Mouse (Mus musculus) right cerebral cortex, postnatal 25 days (tissue): Measurements from ENCODE around the gene Slc2a5.

Source experiments
- DNase-seq: peaks from one replicate; pipeline ENCODE4 v3.0.0; 2022

Slc2a5 gene

DNA sequence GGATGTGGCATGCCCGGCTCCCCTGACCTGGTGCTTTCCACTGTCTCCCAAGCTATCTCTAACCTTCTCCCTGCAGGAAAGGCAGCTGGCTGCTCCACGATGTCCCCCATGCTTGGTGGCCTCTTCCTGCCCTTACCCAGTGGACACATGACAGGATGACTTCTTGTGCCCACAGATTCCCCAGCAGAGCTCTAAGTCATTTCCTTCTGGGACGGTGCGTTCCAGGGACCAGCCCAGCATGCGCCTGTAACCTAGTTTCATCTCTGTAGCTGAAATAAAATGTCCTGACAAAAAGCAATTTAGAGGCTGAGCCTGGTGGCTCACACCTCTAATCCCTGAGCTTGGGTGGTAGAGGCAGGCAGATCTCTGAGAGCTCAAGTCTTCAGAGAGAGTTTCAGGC lies 12.4 kb upstream of the Slc2a5 start:
- DNase-seq: no peak

DNA sequence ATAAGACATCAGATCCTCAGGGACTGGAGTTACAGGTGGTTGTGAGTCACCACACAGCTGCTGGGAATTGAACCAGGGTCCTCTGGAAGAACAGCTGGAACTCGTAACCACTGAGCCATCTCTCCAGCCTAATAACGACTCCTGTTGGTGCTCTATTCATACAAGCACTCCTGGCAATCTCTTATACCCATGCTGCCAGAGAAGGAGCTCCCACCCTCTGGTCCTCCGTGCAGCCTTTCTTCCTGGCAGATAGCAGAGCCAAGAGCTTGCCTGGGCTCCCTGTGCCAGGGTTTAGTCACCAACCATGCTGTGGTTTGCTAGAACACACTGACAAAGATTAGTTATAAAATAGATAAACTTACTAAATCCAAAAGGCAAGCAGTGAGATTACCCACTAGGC lies 9.4 kb upstream of the Slc2a5 start:
- no peak for DNase-seq

DNA sequence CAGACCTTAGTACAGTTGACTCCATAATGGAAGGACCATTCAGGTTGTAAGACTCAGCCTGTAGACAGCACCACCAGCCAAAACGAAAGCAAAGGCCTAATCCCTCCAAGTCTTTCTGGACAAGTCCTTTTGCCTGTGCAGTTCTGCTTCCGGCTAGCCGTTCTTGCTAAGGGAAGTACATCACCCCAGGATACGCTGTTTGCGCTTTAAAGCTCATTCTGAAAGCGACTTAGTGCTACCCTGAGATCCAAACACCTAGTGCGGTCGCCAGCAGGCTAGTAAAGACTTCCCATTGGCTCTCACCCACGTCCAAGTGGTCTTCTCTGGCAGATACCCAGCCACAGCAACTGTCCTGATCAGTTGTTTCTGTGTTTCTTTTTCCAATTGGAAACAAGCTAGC lies 8.7 kb upstream of the Slc2a5 start:
- no peak for DNase-seq

DNA sequence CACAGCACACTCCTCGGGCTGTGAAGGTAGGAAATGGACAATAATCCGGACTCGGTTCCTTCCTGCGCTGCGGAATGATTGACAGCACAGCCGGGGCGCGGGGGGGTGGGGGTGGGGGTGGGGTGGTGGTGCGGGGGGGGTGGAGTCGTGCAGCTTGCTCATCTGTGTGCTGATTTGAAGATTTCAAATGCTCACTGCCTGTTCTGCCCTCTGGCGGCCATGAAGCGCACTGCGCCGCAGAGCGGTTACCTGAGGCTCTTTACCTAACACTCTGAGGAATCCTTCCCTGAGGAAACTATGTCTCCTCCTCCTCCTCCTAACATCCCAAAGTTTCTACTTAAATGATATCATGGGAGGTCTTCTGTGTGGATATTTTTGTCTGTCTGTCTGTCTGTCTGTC lies 6.2 kb upstream of the Slc2a5 start:
- peak; percentile 56 for DNase-seq

DNA sequence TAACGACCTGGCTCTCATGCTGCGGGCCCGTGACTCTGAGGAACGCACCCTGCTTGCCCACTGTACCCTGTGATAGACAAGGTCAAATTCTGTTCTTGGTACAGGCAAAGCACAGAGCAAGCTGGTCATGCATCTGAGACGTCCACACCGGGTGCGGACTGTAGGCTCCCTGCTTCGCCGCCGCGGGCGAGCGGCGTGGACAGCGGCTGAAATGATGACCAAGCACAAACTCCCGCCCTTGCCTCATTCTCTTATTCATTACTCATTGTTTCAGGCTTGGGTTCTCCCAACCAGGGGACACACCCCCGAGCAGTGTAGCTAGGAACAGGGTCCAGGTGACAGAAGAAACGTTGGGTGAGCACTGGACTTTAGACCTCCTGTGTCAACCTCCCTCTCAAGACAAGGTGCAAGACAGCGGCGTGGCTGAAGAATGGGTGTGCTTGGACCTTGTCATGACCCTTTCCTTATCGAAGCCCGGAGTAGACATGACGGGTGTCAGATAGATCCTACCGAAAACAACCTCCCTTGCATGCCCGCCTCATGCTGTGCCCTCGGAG lies 4.5 kb upstream of the Slc2a5 start:
- no peak for DNase-seq

DNA sequence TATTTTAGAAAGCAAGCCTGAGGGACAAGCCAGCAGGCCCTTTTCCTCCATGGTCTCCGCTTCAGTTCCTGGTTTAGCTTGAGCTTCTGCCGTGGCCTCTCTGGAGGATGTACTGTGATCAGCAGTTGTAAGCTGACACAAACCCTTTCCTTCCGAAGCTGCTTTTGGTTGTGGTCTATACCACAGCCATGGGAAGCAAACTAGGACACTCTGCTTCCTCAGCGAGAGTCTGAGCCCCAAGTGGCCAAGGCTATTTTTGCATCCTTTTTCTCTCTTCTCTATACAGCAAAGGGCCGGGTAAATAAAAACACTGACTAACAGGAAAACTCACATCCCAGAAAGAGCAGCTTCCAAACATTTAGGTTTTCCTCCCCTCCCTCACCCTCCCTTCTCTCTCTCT lies 1.8 kb upstream of the Slc2a5 start:
- DNase-seq: no peak

DNA sequence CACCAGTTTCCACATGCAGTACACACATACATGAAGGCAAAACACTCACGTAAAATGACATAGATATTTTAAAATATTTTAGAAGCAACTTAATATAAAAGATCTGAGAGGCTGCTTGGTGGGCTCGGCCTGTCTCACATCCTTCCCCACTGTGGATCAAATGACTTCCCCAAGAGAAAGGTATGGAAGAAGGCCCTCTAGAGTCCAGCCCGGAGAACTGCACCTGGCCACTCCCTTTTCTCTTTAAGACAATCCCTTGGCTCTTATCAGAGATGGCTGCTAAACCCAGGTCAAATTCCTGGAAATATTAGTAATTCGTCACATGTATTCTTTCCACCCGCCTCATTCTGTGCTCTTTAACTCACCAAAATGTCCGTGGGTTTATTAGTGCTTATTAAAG lies 920 bp upstream of the Slc2a5 start:
- no peak for DNase-seq

DNA sequence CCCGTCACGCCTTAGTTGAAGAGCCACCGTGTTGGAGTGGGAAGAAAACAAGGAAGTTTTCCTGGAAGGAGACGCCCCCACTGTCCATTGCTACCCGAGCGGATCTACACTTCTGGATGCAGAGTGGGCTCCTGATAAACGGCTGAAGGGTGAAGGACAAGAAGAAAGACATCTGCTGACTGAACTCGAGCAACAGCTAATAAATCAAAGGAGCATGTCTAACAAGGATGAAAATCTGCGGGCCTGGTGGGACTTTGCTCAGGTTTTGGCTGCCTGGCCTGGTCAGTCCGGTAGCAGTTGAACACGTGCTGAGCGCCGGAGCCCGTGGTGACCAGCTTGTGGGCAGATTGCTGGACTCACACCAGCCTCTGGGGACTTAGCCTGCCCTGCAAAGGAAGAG lies 557 bp downstream of the Slc2a5 start:
- DNase-seq: no peak

DNA sequence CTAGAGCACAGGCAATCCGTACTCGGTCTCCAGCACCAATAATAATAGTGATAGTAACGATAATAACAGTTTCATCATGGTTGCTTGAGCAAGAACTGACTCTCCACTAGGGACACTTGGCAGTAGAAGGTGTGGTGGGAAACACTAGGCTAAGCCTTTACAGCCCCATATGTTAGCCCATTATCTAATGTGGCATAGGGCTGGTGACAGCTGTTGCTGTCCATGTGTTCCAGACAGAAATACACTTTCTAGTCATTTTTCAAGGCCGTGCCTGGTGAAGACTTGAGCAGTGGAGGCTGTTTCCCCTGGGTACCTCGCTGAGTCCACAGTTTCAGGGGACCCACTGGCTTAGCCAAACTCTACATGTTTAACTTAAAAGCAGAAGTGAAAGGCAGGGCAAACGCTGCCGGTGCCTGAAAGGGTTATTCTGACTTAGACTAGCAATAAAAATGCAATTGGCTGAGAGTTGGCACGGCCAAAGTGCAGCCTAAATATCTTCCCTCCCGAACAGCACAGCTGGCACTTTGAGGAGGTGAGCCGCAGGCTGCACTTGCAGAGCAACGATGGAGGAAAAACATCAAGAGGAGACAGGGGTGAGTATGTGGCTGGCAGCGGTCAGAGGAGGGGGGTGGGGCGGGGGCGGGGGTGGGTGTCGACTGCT lies 1.2 kb downstream of the Slc2a5 start:
- DNase-seq: no peak

DNA sequence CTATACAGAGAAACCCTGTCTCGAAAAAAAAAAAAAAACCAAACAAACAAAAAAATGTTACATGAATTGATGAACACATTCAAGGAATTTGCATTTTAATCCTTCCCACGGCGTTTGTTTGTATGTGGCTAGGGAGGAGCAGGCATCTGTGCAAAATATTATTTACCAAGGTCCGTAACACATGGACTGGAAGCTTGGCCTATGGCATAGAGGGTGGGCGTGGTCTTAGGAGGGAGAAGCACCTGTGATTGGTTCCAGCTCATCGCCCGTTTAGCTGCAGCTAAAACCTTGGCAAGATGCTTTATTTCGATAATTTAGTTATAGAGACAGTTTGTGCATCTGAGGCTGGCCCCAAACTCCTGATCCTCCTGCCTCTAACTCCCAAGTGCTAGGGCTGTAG lies 2.3 kb downstream of the Slc2a5 start:
- DNase-seq: no peak

DNA sequence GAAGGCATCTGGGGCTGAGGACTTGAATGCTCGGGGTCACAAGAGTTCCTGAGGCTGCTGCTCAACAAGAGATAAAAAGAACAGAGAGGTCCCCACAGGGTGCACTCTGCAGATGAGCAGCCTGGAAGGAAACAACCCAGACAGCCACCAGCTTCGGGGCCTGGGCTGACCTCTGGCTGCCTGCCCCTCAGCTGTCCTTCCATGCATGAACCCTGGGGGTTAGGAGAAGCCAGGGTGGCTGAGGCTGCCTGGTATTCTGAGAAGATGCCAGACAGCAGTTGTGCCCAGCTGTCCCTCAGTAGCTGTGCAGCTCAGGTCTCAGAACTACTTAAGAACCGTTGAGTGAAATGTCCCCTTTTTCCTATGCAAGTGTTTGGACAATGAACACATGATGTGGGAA lies 3.4 kb downstream of the Slc2a5 start:
- DNase-seq: no peak

DNA sequence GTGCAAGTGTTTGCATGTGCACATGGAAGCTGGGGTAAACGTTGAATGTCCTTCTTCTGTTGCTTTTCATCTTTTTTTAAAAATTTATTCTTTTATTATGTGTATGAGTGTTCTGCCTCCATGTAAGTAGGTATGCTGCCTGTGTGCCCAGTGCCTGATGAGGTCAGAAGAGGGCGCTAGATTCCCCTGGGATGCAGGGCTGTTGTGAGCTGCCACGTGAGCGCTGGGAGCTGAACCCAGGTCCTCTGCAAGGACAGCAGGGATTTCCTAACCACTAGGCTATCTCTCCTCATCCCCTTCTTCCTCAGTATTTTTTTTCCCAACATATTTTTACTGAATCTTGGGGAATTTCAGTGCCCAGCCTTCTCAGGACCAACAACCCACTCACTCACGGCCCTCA lies 7.3 kb downstream of the Slc2a5 start:
- DNase-seq: no peak

DNA sequence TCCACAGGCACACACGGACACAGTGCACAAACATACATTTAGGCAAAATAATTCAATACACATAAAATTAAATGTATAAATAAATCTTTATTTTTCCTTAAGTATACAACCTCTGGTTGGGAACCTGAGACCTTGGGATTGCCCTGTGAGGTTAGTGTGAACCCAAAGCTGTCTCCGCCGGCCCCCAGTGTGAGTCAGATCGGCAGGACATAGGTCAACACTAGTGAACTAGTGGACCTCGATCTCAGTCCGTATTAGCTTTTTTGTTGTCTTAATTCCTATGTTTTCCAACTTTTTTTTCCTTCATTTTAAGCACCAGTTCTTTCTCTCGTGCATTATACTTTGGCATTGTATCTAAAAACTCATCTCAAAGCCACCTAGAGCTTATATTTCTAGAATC lies 8.8 kb downstream of the Slc2a5 start:
- no peak for DNase-seq

DNA sequence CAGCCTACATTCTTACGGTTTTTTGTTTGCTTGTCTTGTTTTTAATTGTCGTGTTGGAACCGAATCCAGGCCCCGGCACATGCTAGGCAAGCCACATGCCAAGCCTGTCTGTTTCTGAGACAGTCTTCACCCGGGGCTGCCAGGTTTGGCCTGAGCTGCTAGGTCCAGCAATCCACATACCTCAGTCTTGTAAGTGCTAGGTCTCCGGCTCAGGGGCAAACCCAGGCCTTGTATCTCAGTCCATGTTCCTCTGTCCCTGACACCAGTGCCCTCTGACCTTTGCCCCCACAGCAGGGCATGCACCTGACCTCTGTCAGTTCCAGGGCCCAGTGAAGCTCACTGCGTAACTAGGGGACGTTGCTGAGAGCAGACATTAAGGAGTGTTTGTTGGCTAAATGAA lies 9.5 kb downstream of the Slc2a5 start:
- no peak for DNase-seq

DNA sequence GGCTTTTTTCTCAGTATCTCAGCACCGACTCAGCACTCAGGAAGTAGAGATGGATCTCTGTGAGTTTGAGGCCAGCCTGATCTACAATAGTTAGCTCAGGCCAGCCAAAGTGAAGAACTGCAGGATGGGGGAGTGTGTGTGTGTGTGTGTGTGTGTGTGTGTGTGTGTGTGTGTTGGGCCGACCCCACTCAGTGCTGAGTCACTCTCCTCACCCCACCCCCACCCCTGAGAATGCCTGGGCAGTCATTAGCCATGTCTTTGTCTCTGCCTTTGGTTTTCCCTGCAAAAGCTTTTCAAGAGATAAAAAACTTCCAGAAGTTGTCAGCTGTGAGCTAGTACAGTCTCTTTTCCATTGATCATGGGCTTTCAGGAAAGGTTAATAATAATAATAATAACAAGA lies 11.6 kb downstream of the Slc2a5 start:
- no peak for DNase-seq

DNA sequence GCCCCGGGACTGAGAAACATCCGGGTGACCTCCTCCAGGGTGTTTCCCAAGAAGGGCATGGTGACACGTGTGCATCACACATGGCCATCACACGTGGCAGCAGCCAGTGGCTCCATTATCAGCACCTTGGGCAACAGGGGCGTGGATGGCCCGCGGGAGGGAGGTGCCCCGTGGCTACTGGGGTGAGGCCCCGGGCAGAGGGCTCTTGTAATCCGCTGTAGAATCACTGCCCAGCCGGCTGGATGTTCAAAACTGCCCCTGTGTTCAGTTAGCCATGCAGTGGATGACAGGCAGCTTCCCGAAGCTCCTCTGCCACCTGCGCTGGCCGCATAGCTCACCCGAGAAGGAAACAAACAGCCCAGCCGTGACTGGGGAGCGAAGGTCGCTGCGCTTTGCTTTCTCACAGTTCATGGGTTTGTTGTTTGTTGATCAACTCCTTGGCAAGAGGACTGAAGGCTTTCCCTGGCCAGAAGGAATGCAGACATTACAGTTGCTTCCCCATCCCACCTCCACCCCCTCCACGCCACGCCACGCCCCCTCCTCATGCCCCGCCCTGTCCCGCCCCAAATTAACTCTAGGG lies 13.7 kb downstream of the Slc2a5 start:
- no peak for DNase-seq

DNA sequence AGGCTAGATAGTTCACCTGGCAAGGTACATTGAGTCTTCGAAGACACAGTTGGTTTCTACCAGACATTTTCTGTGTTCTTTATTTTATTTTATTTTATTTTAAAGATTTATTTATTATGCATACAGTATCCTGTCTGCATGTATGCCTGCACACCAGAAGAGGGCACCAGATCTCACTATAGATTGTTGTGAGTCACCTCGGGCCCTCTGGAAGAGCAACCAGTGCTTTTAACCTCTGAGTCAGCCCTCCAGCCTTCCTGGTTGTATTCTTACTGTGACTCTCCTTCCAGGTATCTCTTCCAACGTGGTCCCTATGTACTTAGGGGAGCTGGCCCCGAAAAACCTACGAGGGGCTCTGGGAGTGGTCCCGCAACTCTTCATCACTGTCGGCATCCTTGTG lies 16.2 kb downstream of the Slc2a5 start:
- DNase-seq: no peak

DNA sequence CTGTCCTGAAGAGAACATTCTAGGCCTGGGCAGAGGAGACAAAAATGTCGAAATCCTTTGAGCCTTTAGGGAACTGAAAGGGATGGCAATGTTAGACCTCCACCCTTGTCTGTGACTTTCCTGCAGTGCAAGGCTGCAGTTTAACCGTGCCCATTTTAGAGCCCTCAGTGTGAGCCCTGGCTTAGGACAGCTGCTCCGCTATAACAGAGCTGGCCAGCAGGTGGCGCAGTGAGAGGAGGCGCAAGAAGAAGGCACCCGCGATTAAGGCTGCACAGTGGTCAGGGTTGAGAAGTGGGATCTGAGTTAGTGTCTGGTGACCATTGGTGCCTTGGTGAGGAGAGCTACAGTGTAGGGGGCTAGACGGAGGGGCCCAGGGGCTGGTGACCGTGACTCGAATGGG lies 17.6 kb downstream of the Slc2a5 start:
- DNase-seq: peak; percentile 50

DNA sequence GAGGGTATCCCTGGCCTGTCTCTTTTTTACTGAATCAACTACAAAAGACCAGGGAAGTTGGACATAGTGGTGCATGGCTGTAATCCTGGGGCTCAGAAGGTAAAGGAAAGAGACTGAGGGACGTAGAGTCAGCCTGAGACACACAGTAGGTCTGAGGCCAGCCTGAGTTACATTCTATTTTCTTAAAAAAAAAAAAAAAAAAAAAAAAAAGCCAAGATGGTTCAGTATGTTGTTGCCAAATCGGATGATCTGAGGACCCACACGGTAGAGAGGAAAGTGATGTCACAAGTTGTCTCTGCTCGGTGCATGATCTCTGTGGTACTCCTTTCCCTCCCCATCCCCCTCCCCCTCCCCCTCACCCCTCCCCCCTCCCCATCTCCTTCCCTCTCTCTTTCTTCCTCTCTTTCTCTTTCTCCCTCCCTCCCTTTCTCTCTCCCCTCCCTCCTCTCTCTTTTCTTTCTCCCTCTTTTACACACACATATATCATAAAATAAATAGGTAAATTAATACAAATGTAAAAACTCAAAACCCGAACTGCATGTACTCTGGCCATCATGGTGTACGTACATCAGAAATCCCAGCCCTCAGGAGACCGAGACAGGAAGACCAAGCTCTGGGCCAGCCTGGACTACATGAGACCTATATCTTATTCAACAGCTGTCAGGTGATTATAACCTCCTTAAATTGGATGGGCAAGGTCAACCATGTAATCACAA lies 18.4 kb downstream of the Slc2a5 start:
- no peak for DNase-seq

DNA sequence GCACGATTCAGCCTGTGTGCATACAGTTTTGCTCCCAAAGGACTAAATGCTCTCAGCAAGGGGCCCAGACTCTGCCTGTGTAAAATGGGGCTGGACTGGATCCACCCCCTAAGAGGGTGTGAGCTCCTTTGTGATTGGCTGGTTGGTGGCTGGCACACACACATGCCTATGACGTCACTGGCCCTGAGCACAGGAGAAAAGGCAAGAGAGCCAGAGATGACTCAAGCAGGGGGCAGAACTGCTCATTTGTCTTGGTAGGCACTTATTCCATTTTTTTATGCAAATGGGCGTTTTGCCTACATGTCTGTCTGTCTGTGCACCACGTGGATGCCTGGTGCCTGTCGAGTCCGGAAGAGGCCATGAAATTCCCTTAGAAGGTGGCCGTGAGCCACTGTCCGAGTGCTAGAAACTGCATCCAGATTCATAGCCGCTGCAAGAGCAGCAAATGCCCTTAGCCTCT lies 19.0 kb downstream of the Slc2a5 start:
- peak; percentile 60 for DNase-seq

DNA sequence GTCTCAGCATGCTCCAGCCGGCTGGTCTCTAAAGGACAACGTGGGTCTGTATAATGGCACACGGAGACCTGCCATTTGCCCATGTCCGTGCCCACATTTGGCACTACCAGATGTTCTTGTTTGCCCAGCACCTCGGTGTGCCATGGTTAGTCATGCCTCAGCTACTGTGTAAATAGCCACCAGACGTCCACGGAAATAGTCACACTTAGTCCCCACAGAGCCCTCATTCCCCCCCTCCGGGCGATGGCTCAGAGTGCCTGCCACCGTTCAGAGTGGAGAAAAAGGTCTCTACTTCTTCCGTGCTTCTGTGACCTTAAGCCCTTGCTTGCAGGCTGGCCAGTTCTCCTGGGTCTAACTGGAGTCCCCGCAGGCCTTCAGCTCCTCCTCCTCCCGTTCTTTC lies 20.0 kb downstream of the Slc2a5 start:
- no peak for DNase-seq

DNA sequence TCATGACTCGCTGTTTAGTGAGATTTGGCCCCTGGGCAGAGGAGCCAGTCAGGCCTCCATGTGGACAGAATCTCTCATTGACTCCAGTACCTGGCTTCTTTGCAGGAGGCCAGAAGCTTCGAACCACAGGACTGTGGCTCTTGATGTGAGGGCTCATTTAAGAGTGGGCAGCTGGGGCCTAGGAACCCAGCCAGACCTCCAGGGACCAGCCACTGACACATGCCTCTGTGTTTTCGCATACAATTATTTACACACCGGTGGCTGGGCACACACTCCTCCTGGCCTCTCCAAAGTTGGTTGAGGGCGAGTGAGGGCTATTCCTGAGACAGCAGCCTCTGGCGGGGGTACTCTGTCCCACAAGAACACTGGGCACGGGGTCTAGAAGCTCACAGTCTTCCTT lies 21.3 kb downstream of the Slc2a5 start:
- DNase-seq: no peak

DNA sequence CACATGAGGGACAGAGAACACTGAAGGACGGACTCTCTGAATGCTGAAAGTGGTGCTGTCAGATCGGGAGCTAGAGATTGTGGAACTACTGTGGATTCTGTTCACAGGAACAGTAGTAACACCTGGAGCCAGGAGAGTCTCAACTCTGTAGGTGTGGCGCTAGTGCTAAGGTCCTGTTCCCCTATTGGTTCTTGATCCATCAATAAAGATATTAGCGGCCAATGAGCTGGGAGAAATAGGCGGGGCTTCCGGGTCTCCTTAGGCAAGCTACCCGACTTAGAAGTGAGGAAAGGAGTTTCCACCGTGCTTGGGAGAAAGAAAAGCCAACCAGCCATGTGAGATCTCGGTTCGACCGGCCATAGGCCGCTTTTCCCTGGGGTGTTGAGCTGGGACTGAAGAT lies 25.2 kb downstream of the Slc2a5 start:
- DNase-seq: no peak

DNA sequence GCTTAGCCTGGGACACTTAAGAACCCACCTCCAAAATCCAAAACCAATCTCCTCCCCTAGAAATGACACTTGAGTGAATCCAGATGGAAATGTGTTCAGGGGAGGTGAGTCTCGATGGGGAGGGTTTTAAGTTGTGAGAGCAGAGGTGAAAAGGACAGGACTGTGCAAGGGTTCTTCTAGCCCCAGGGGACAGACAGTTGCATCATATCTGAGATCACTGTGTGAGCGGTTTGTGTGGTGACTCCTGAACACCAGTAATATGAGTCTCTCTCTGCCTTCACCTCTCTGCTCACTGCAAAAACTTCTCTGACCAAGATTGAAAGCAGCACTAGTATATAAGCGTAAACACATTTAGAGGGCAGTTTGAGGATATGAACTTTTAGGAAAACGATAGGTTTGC lies 27.2 kb downstream of the Slc2a5 start:
- no peak for DNase-seq
